In genomic region chr15:66461916-66462315, GRCm38 (mm10) we compare ENCODE assay signal across 13 mouse cellular contexts. TPM values are rescaled to one million over a fixed set of nuclear protein-coding genes. Genes with fewer than 3 reads are reported as not detected.
DNase-seq lines count a peak whose midpoint lies in the region; ATAC-seq and TF ChIP-seq lines count a peak whose summit lies in the region.
"Had no signal": no experiment of that assay in that cellular context is flagged by ENCODE, and none has a peak within 500 bp of the region (broad histone marks: within the 10 kb centered on the region; RNA-seq: fewer than 3 reads in every experiment).

No protein-coding gene starts in this region.

- peak; percentile 66 for TF ChIP-seq CTCF in layer of hippocampus, adult 2 months (conservative IDR thresholded peaks at IDR 0.05)
- TF ChIP-seq CTCF in Patski (IDR thresholded peaks at IDR 0.05), result peak; percentile 44

- H3K4me3 ChIP-seq in layer of hippocampus, adult 2 months, result no peak overlapping the region
- H3K4me3 ChIP-seq: heart, adult 2 months; liver, embryonic 13.5 days; midbrain, embryonic 13.5 days had no signal

- POLR2A ChIA-PET in Patski (lab: Charles Lee), result no interaction called here

- DNase-seq in layer of hippocampus, adult 2 months (ENCODE audit: low spot score in 2 of 2), result no peak
- DNase-seq in layer of hippocampus, adult 18-20 months (ENCODE audit: low spot score in 2 of 2), result no peak
- DNase-seq in CD4-positive, CD25-positive, alpha-beta regulatory T cell, adult 2 months (ENCODE audit: low read depth, low spot score), result peak; percentile 79
- DNase-seq in Patski (ENCODE audit: low read depth, low spot score), result no peak
- no peak for DNase-seq in heart, postnatal 36 days
- DNase-seq in right cerebral cortex, postnatal 10 days (ENCODE audit: low spot score in 2 of 2), result no peak
- DNase-seq: heart, adult 2 months; heart, postnatal 10 days; liver, embryonic 13.5 days; lung, postnatal 14 days; spleen, adult 18-20 months had no signal

- ATAC-seq in Patski, result no peak
- ATAC-seq in megakaryocyte, adult 5-6 weeks (ENCODE audit: poor library complexity, severe bottlenecking), result peak; percentile 77
- ATAC-seq: midbrain, embryonic 13.5 days had no signal

- intact Hi-C loops in heart, postnatal 36 days (cut with DNase I), result no loop called here

- in situ Hi-C loops in Patski (cut with MboI; ENCODE audit: low pct_unique_long_range_greater_than_20kb), result no loop called here

- CTCF ChIA-PET in Patski (lab: Charles Lee), result no interaction called here

- no peaks in the 10 kb centered on the region for H3K27me3 ChIP-seq in Patski
- H3K27me3 ChIP-seq: liver, embryonic 13.5 days; midbrain, embryonic 13.5 days had no signal

- no peak overlapping the region for H3K27ac ChIP-seq in layer of hippocampus, adult 2 months
- H3K27ac ChIP-seq: heart, adult 2 months; liver, embryonic 13.5 days; midbrain, embryonic 13.5 days had no signal

RNA-seq across cellular contexts. Expression of gene Lrrc6, which starts 38.8 kb away (rescaled TPM):
- 1 to 10 TPM; 2.9 to 3.1 TPM for total RNA-seq in layer of hippocampus, adult 2 months (2021)
- 1 to 10 TPM; 4.0 to 4.2 TPM for total RNA-seq in layer of hippocampus, adult 18-20 months (2021)
- polyA plus RNA-seq in Patski (2021), result not detected
- 0.34 and 0.74 TPM in 2 replicates for total RNA-seq in megakaryocyte, adult 5-6 weeks (2015)
- 0.22 TPM in 1 of 2 replicates, not detected in the other for total RNA-seq in megakaryocyte, adult 5-6 weeks (2017)
- not detected for total RNA-seq in heart, postnatal 36 days (2021)
- total RNA-seq: heart, adult 2 months; heart, postnatal 10 days had no signal
- polyA plus RNA-seq: liver, embryonic 13.5 days had no signal
